Mouse (Mus musculus) liver, embryonic 14.5 days (tissue): Measurements from ENCODE around the gene Hdac9.

Experiments
- CTCF ChIP-seq: IDR thresholded peaks from 2 replicates; pipeline ENCODE4 v1.5.1; 2016; ENCODE audit warnings: antibody characterized with exemption, low read depth, control low read depth
- EP300 ChIP-seq: IDR thresholded peaks from 2 replicates; pipeline ENCODE4 v1.6.1; 2016; ENCODE audit warnings: antibody characterized with exemption, low read depth

- no peak for TF ChIP-seq CTCF
- TF ChIP-seq EP300 = no peak
Measured at GRCm38 (mm10) chr12:34820229-34820628, 96.7 kb downstream of the Hdac9 start.
